In genomic region chr19:9911314-9911754, GRCm38 (mm10) we compare ENCODE assay signal across 8 mouse cellular contexts. TPM values are rescaled to one million over a fixed set of nuclear protein-coding genes. Genes with fewer than 3 reads are reported as not detected.
DNase-seq lines count a peak whose midpoint lies in the region; ATAC-seq and TF ChIP-seq lines count a peak whose summit lies in the region.

No protein-coding gene starts in this region.

- no peak for TF ChIP-seq EP300 in liver, embryonic 14.5 days (IDR thresholded peaks at IDR 0.05; ENCODE audit: low read depth)

- no peak overlapping the region for H3ac ChIP-seq in myocyte (ENCODE audit: control insufficient read depth, insufficient read length)

- H3K4me1 ChIP-seq in liver, embryonic 14.5 days (replicated peaks; ENCODE audit: control insufficient read depth in 2 of 2, insufficient read depth in 2 of 2, low read length in 1 of 2), result peaks cover 0 to 3% of the 10 kb centered on the region in 2 experiments; a peak in 2 of 4 replicates

- WGBS in liver, embryonic 14.5 days (ENCODE audit: insufficient replicate concordance), result 13% methylated on average over 6 of the region's 6 CpGs

- peak overlapping the region; percentile 64 for H3K27ac ChIP-seq in gastrocnemius, adult 2 months
- no peak overlapping the region for H3K27ac ChIP-seq in liver, embryonic 14.5 days

- no peak overlapping the region for H3K9ac ChIP-seq in liver, embryonic 14.5 days (replicated peaks)

- H3K27me3 ChIP-seq in liver, embryonic 14.5 days (ENCODE audit: control insufficient read depth, insufficient read depth, low read length), result no peaks in the 10 kb centered on the region
- H3K27me3 ChIP-seq in myocyte (ENCODE audit: control insufficient read depth, insufficient read depth, insufficient read length), result no peaks in the 10 kb centered on the region

- H3K79me2 ChIP-seq in myocyte (ENCODE audit: control insufficient read depth, insufficient read depth), result no peaks in the 10 kb centered on the region

- TF ChIP-seq POLR2A in myocyte (IDR thresholded peaks at IDR 0.05; ENCODE audit: insufficient read length, low read depth), result no peak

- DNase-seq in gastrocnemius, adult 2 months, result peak; percentile 31
- no peak for DNase-seq in gastrocnemius, adult 8-10 months (ENCODE audit: low spot score in 2 of 2)
- peak; percentile 83 for DNase-seq in ZHBTc4 (ENCODE audit: low read depth, low spot score)
- DNase-seq in induced T-regulatory cell, adult 2 months (ENCODE audit: low read depth), result peak; percentile 92
- peak; percentile 48 to 64 (median 54) for DNase-seq in liver, embryonic 14.5 days (ENCODE audit: low read depth in 3 of 3, low spot score in 3 of 3)
- DNase-seq in right cerebral cortex, postnatal 25 days, result no peak

- TF ChIP-seq CTCF in gastrocnemius, adult 2 months (IDR thresholded peaks at IDR 0.05), result peak; percentile 71
- TF ChIP-seq CTCF in liver, embryonic 14.5 days (IDR thresholded peaks at IDR 0.05; ENCODE audit: low read depth), result peak; percentile 85

- ATAC-seq in erythroblast, adult 5-6 weeks (replicated peaks; ENCODE audit: low FRiP score, poor library complexity, severe bottlenecking), result peak; percentile 74
- peak; percentile 46; the same call in 1 of the 2 replicates for ATAC-seq in liver, embryonic 14.5 days (ENCODE audit: insufficient read depth)

- no peak overlapping the region for H3K4me3 ChIP-seq in gastrocnemius, adult 2 months
- H3K4me3 ChIP-seq in liver, embryonic 14.5 days (ENCODE audit: insufficient read depth in 1 of 2, low read depth in 2 of 2, low read length in 2 of 2), result peak overlapping the region in 1 of 2 experiments; percentile 30; a peak in 1 of 4 replicates
- H3K4me3 ChIP-seq in myocyte, result no peak overlapping the region

- no peaks in the 10 kb centered on the region for H3K9me3 ChIP-seq in liver, embryonic 14.5 days (ENCODE audit: control insufficient read depth, low read length)

- intact Hi-C loops in gastrocnemius, adult 2 months (cut with DNase I), result no loop called here

- H3K4me2 ChIP-seq in liver, embryonic 14.5 days (ENCODE audit: low read depth), result peak overlapping the region; percentile 2; the same call in 1 of the 2 replicates
- peak overlapping the region; percentile 46 for H3K4me2 ChIP-seq in myocyte (ENCODE audit: low read depth)

- no peaks in the 10 kb centered on the region for H3K36me3 ChIP-seq in liver, embryonic 14.5 days (replicated peaks; ENCODE audit: control insufficient read depth, insufficient read depth, low read depth)
- H3K36me3 ChIP-seq in myocyte (ENCODE audit: control insufficient read depth, insufficient read depth), result no peaks in the 10 kb centered on the region

TF ChIP-seq in myocyte, 11 proteins besides CTCF, POLR2A, EP300 and RAD21:
- no peak for TF ChIP-seq POLR2AphosphoS2 (IDR thresholded peaks at IDR 0.05; ENCODE audit: insufficient read length, low read depth)
- no peak for TF ChIP-seq TCF3 (IDR thresholded peaks at IDR 0.05; ENCODE audit: insufficient read length, low read depth)
- no peak for TF ChIP-seq SRF (IDR thresholded peaks at IDR 0.05; ENCODE audit: control insufficient read depth, insufficient read length, low read depth)
- no peak for TF ChIP-seq MYOD1 (IDR thresholded peaks at IDR 0.05; ENCODE audit: control insufficient read depth in 1 of 3, insufficient read length in 2 of 3, low read depth in 2 of 3)
- TF ChIP-seq USF1 (IDR thresholded peaks at IDR 0.05; ENCODE audit: low read depth), result no peak
- no peak for TF ChIP-seq E2F4 (IDR thresholded peaks at IDR 0.05; ENCODE audit: insufficient read depth)
- TF ChIP-seq CEBPB (IDR thresholded peaks at IDR 0.05; ENCODE audit: insufficient read depth, poor library complexity, severe bottlenecking), result no peak
- no peak for TF ChIP-seq TCF12 (IDR thresholded peaks at IDR 0.05; ENCODE audit: insufficient read depth, poor library complexity, severe bottlenecking)
- no peak for TF ChIP-seq MYOG (IDR thresholded peaks at IDR 0.05; ENCODE audit: control insufficient read depth in 1 of 3, insufficient read depth in 1 of 3, insufficient read length in 2 of 3, low read depth in 2 of 3)
- TF ChIP-seq MAX (IDR thresholded peaks at IDR 0.05; ENCODE audit: low read depth), result no peak
- TF ChIP-seq REST (IDR thresholded peaks at IDR 0.05; ENCODE audit: insufficient read depth, insufficient read length), result no peak

RNA-seq across cellular contexts. Expression of gene Incenp, which starts 12.0 kb away (rescaled TPM):
- total RNA-seq in gastrocnemius, adult 2 months (2021), result 1 to 10 TPM; 2.1 to 2.7 TPM
- total RNA-seq in gastrocnemius, adult 8-10 months (2022), result 1 to 10 TPM; 1.5 to 4.6 (median 2.9) TPM
- total RNA-seq in erythroblast, adult 5-6 weeks (2015; ENCODE audit: low replicate concordance), result 111 and 127 TPM in 2 replicates
- total RNA-seq in erythroblast, adult 5-6 weeks (2017; ENCODE audit: low replicate concordance), result 137 and 289 TPM in 2 replicates
- polyA plus RNA-seq in liver, embryonic 14.5 days (2012; rRNA removed), result 51.1 and 69.7 TPM in 2 replicates
- polyA plus RNA-seq in liver, embryonic 14.5 days (2014; fragmentation: Nextera tagmentation; extraction: Ambion mirVana), result 72.0 and 86.3 TPM in 2 replicates
- 39.0 TPM for polyA plus RNA-seq in myocyte (2012; fragmentation: generic; extraction: Trizol)

Comparison
In these comparisons a context has a peak if more than half of its experiments do, and no peak if none do; other contexts are left out.
1. DNase-seq: peak in gastrocnemius, adult 2 months (single experiment), ZHBTc4 (single experiment), induced T-regulatory cell, adult 2 months (single experiment) and liver, embryonic 14.5 days (3 of 3); none in gastrocnemius, adult 8-10 months (0 of 2) and right cerebral cortex, postnatal 25 days (single experiment).
2. RNA of gene Incenp, which starts 12.0 kb away (total RNA-seq): 111 to 289 TPM in erythroblast, adult 5-6 weeks; 1.5 to 4.6 TPM in gastrocnemius, adult 8-10 months and 2.1 to 2.7 TPM in gastrocnemius, adult 2 months; every median in the first group is over 10 times any median in the second.